Mouse (Mus musculus) forebrain, embryonic 16.5 days (tissue): Measurements from ENCODE around the gene Mylk4. TPM values are rescaled to one million over a fixed set of nuclear protein-coding genes. Genes with fewer than 3 reads are reported as not detected.

ENCODE experiments used
- ATAC-seq: fragments of 200-750 bp; cut with Nextera tagmentation; 2 replicates; pipeline ENCODE4 v1.8.0; 2017; ENCODE audit warnings: mild to moderate bottlenecking, moderate library complexity
- H3K27ac ChIP-seq: fragments of 300-500 bp; sonication (generic); 2 replicates; pipeline ENCODE4 v1.5.1; 2014; ENCODE audit warnings: low read length, control low read depth
- H3K27me3 ChIP-seq: fragments of 300-500 bp; sonication (generic); replicated peaks from 2 replicates; pipeline ENCODE4 v1.6.1; 2014; ENCODE audit warnings: low read length; ENCODE audit not compliant: control insufficient read depth, insufficient read depth
- H3K36me3 ChIP-seq: fragments of 300-500 bp; sonication (generic); 2 replicates; pipeline ENCODE4 v1.6.1; 2014; ENCODE audit not compliant: control insufficient read depth, insufficient read depth
- H3K4me1 ChIP-seq: fragments of 300-500 bp; sonication (generic); replicated peaks from 2 replicates; pipeline ENCODE4 v1.6.1; 2014; ENCODE audit warnings: low read length; ENCODE audit not compliant: control insufficient read depth, insufficient read depth
- H3K4me2 ChIP-seq: fragments of 300-500 bp; sonication (generic); 2 replicates; pipeline ENCODE4 v1.6.1; 2014; ENCODE audit warnings: mild to moderate bottlenecking, low read length, control low read depth
- H3K4me3 ChIP-seq: fragments of 300-500 bp; sonication (generic); replicated peaks from 2 replicates; pipeline ENCODE4 v1.5.1; 2014; ENCODE audit warnings: mild to moderate bottlenecking, low read length, control low read depth
- H3K9ac ChIP-seq: fragments of 300-500 bp; sonication (generic); replicated peaks from 2 replicates; pipeline ENCODE4 v1.6.1; 2014; ENCODE audit warnings: low read depth, low read length, control low read depth
- H3K9me3 ChIP-seq: fragments of 300-500 bp; sonication (generic); 2 replicates; pipeline ENCODE4 v1.6.1; 2016; ENCODE audit warnings: low read length; ENCODE audit not compliant: control insufficient read depth
- WGBS: fragments of 180-500 bp; shearing (Covaris S2); extraction: QIAGEN DNeasy Blood & Tissue Kit; methylation state at CpG from one replicate; pipeline ENCODE4 v1.1.7; 2014; 5-methylcytosine and 5-hydroxymethylcytosine counted together
- polyA plus RNA-seq: library from polyadenylated mRNA; unstranded; fragments of >200 nt; fragmentation: Nextera tagmentation; extraction: Ambion mirVana; gene quantifications from 2 replicates; pipeline ENCODE4 v1.2.1, GENCODE M21; 2015

The Mylk4 gene
- not detected in 2 replicates for polyA plus RNA-seq

- ATAC-seq, result no peak
- H3K4me1 ChIP-seq, result no peaks in the 10 kb centered on the region
- 89% methylated on average over 8 of the region's 8 CpGs for WGBS
Observed at GRCm38 (mm10) chr13:32783816-32784215, at the start of gene Mylk4. Mylk4 (minus strand) TSS chr13:32783954.

DNA sequence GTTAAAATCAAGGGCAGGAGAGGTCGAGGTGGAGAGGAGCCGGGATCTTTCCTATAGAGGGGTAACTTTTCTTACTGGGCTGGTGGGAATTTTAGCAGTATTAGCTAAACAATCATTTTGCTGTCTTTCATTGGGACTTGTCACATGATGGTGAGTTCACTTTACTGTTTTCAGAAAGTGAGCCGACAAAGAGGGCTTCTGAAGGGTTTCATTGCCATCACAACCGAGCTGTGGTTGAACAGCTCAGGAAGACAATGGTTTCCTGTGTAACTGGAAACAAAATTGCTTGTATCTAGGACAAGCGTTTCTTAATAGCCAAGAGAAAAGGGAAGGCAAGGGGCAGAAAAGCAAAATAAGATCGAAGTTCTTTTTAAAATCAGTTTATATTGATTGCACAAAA lies 49.5 kb upstream of the Mylk4 start:
- Histone ChIP-seq H3K4me2 (no peak overlapping the region), H3K4me3 (no peak overlapping the region), H3K9ac (no peak overlapping the region), H3K36me3 (no peaks in the 10 kb centered on the region), H3K4me1 (no peaks in the 10 kb centered on the region), H3K9me3 (no peaks in the 10 kb centered on the region), H3K27ac (no peak overlapping the region), H3K27me3 (no peaks in the 10 kb centered on the region)
- WGBS, result 65% methylated on average over 6 of the region's 6 CpGs
- no peak for ATAC-seq

More at GRCm38 (mm10) chr13:32783816-32784215, at the start of gene Mylk4:
- H3K4me2 ChIP-seq, result no peak within 1 kb of the TSS
- H3K27ac ChIP-seq, result no peak within 1 kb of the TSS
- no peak within 1 kb of the TSS for H3K4me3 ChIP-seq
- no peaks in the 10 kb centered on the region for H3K36me3 ChIP-seq
- no peaks in the 10 kb centered on the region for H3K27me3 ChIP-seq
- no peaks in the 10 kb centered on the region for H3K9me3 ChIP-seq
- no peak within 1 kb of the TSS for H3K9ac ChIP-seq

DNA sequence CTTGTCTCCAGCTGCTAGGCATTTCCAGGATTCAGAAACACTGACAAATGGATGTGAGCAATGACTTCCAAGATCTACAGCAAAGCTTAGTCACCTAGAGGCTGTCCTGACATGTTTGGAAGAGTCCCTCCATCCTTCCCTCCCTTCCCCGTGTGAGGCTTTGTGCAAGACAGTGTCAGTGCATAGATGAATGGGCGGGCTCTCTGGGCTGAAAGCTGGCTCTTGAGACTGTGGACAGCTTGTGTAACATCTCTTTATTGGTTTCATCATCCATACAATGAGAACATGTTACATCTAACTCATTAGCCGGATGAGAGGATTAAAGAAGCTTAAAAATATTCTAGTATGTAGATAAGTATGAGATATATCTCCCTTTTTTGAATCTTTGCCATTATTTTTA lies 49.0 kb upstream of the Mylk4 start:
- Histone ChIP-seq H3K27ac (no peak overlapping the region), H3K36me3 (no peaks in the 10 kb centered on the region), H3K4me3 (no peak overlapping the region), H3K27me3 (no peaks in the 10 kb centered on the region), H3K4me1 (no peaks in the 10 kb centered on the region), H3K9me3 (no peaks in the 10 kb centered on the region), H3K9ac (no peak overlapping the region), H3K4me2 (no peak overlapping the region)
- WGBS, result 69% methylated on average over 3 of the region's 3 CpGs
- ATAC-seq, result no peak

DNA sequence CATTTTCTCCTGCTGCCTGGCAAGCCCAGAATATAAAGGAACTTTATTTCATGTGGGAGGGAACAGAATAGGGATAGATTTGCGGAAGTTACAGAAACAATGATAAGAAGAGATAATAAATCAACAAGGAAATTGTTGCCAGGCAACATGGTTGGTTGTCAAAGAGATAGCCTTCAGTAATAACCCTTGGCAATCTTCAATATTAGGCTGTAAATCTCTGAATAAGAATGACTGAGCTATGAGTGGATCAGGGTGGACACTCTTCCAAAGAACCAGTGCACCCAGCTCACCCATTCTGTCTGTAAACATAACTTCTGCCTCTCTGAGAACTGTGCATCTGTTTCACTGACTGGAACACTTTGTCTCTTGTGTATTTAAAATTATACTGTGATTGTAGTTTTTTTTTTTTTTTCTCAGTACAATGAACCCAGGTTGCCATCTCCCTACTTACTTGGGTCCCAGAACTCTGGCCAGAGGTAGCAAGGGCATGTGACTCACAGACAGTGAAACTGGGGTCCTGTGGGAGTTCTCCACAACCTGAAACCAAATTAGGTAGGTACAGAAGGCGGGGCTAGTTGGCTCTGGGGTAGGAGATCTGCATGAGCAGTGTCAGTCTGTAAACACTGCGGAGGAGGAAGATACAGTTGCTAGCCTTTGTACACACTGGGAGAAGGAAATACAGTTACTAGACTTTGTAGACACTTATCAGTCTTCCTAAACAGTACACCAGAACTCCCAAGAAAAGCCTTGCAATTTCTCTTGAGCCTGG lies 47.9 kb upstream of the Mylk4 start:
- H3K4me1 ChIP-seq, result no peaks in the 10 kb centered on the region
- H3K4me2 ChIP-seq, result no peak overlapping the region
- H3K27ac ChIP-seq, result no peak overlapping the region
- no peaks in the 10 kb centered on the region for H3K27me3 ChIP-seq
- no peaks in the 10 kb centered on the region for H3K9me3 ChIP-seq
- H3K9ac ChIP-seq, result no peak overlapping the region
- no peak overlapping the region for H3K4me3 ChIP-seq
- H3K36me3 ChIP-seq, result no peaks in the 10 kb centered on the region
- no peak for ATAC-seq
- WGBS, result 87% methylated on average over 3 of the region's 3 CpGs

DNA sequence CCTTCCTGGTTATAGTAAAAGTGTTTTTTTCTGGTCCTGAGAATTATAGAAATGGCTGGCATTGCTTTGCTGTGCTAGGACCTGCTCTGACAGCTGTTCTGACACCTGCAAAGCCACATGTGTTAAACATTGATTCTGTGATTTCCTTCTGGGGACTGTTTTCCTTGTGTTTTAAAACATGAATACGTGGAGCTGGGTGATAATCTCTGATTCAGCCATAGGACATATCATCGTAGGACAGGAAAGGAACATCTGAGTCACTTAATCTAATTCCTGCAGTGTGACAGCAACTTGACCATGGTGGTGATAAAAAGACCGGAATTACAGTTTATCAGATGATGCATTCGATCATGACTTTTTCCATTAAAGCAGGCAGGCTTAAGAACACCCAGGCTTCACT lies 45.1 kb upstream of the Mylk4 start:
- no peak overlapping the region for H3K9ac ChIP-seq
- 89% methylated on average over 4 of the region's 4 CpGs for WGBS

DNA sequence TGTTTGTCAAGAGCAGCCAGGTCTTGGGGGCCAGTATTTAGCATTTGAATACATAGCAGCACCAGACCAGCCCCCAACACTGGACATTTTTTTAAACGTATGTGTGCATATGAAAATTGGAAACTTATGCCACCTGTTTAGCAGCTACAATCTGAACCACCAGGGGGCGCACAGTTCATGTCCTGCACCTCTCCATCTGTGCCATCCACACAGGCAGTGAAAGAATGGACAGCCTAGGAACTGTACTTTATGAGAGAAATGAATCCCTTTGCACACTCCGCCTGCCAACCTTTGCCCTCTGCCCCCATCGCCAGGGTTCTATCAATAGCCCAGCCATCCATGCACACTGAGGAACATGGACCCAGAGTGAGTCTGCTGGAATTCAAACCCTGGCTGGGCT lies 44.2 kb upstream of the Mylk4 start:
- Histone ChIP-seq H3K4me1 (no peaks in the 10 kb centered on the region), H3K4me2 (no peak overlapping the region), H3K9ac (no peak overlapping the region), H3K4me3 (no peak overlapping the region), H3K9me3 (no peaks in the 10 kb centered on the region), H3K27me3 (no peaks in the 10 kb centered on the region), H3K36me3 (no peaks in the 10 kb centered on the region), H3K27ac (no peak overlapping the region)
- 62% methylated on average over 4 of the region's 4 CpGs for WGBS
- peak; percentile 53; the same call in 1 of the 2 replicates for ATAC-seq

More for the DNA sequence above, 45.1 kb upstream of the Mylk4 start:
- no peak overlapping the region for H3K4me3 ChIP-seq
- H3K4me1 ChIP-seq, result no peaks in the 10 kb centered on the region
- H3K27me3 ChIP-seq, result no peaks in the 10 kb centered on the region
- H3K27ac ChIP-seq, result no peak overlapping the region
- H3K9me3 ChIP-seq, result no peaks in the 10 kb centered on the region
- no peak for ATAC-seq
- no peak overlapping the region for H3K4me2 ChIP-seq
- H3K36me3 ChIP-seq, result no peaks in the 10 kb centered on the region

DNA sequence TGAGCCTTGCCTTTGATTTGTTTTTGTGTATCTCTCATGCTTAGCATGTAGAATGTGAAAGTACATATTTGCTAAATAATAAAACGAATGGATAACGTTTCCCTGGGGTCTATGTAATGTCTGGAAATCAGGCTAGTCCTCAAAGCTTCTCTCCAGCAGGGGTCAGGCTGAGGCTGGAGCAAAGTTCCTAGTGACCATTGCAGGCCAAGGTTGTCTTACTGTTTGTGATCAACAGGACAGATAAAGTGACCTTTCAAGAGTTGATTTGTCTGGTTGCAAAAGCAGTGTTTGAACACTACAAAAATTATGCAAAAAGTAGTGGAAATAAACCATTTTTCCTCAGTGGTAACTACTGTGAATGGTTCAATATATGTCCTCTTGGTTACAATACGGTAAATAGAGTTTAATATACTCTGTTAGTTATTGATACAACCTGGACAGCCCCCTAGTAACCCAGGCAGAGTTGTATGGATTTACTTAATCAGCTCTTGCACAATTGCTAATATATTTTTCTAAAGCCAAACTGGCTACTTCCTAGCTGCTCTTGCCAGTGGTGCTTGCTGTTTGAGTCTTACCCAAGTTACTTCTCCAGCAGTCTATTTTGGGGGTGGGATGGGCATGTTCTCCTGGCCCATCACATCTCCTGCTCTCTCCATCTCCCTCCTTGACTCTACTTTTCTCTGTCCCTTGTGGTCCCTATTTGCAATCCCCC lies 43.5 kb upstream of the Mylk4 start:
- WGBS, result 83% methylated on average over 3 of the region's 3 CpGs
- no peaks in the 10 kb centered on the region for H3K27me3 ChIP-seq
- no peaks in the 10 kb centered on the region for H3K9me3 ChIP-seq
- ATAC-seq, result no peak
- no peak overlapping the region for H3K4me3 ChIP-seq
- H3K27ac ChIP-seq, result no peak overlapping the region
- H3K4me1 ChIP-seq, result no peaks in the 10 kb centered on the region
- H3K9ac ChIP-seq, result no peak overlapping the region
- no peak overlapping the region for H3K4me2 ChIP-seq
- no peaks in the 10 kb centered on the region for H3K36me3 ChIP-seq

GRCm38 (mm10) chr13:32825546-32825945 lies 41.8 kb upstream of the Mylk4 start:
- Histone ChIP-seq H3K4me3 (no peak overlapping the region), H3K27me3 (no peaks in the 10 kb centered on the region), H3K4me1 (no peaks in the 10 kb centered on the region), H3K4me2 (no peak overlapping the region), H3K9me3 (no peaks in the 10 kb centered on the region), H3K36me3 (peaks cover 6% of the 10 kb centered on the region), H3K9ac (no peak overlapping the region), H3K27ac (no peak overlapping the region)
- WGBS, result 94% methylated on average over 8 of the region's 8 CpGs
- no peak for ATAC-seq

GRCm38 (mm10) chr13:32824377-32825330 lies 40.9 kb upstream of the Mylk4 start:
- no peak overlapping the region for H3K27ac ChIP-seq
- H3K4me1 ChIP-seq, result no peaks in the 10 kb centered on the region
- no peaks in the 10 kb centered on the region for H3K9me3 ChIP-seq
- H3K9ac ChIP-seq, result no peak overlapping the region
- no peaks in the 10 kb centered on the region for H3K27me3 ChIP-seq
- no peak overlapping the region for H3K4me2 ChIP-seq
- H3K36me3 ChIP-seq, result peaks cover 6% of the 10 kb centered on the region
- H3K4me3 ChIP-seq, result no peak overlapping the region
- ATAC-seq, result no peak
- 76% methylated on average over 6 of the region's 6 CpGs for WGBS
